Mouse (Mus musculus): ENCODE measurements around the gene Gulp1.

DNA sequence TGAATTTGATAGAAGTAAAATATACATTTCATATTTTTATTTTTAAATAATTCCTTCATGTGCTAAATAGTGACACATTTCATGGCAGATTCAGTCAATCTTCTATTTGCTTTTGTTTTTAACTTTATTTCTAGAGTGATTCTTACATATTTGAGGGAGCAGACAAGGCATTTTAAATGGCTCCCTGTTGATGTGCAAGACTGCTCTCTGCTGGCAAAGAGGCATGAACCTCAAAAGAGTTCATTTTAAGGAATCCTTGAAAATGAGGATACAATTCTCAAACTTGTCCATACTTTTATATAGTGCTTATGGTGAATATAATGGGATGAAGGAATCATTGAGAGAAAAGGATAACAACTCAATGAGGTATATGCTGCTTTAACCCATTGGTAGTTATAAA lies 189.9 kb downstream of the Gulp1 start:
- peak in 1 of 2 experiments; percentile 12; a peak in 1 of 4 replicates for TF ChIP-seq CTCF (conservative IDR thresholded peaks at IDR 0.05 in 1 of 2, IDR thresholded peaks at IDR 0.05 in 1 of 2; ENCODE audit: low read depth in 2 of 2, low read length in 2 of 2)
- no peak for TF ChIP-seq POLR2A (IDR thresholded peaks at IDR 0.05; ENCODE audit: low read depth, low read length)
- TF ChIP-seq HCFC1 (IDR thresholded peaks at IDR 0.05; ENCODE audit: low read depth, low read length), result no peak
- TF ChIP-seq RCOR1 (conservative IDR thresholded peaks at IDR 0.05; ENCODE audit: low read depth, low read length), result no peak
- no peak for TF ChIP-seq EP300 (IDR thresholded peaks at IDR 0.05; ENCODE audit: low read length)
- no peak for TF ChIP-seq JUND (conservative IDR thresholded peaks at IDR 0.05; ENCODE audit: low read depth, low read length)
- TF ChIP-seq SIN3A (IDR thresholded peaks at IDR 0.05; ENCODE audit: low read length), result no peak
- TF ChIP-seq MXI1 (IDR thresholded peaks at IDR 0.05; ENCODE audit: low read depth, low read length), result no peak
- TF ChIP-seq POLR2AphosphoS2 (IDR thresholded peaks at IDR 0.05; ENCODE audit: low read depth, low read length), result no peak
- TF ChIP-seq MAFK (IDR thresholded peaks at IDR 0.05; ENCODE audit: insufficient replicate concordance, low read length), result no peak
- no peak for TF ChIP-seq ZNF384 (IDR thresholded peaks at IDR 0.05; ENCODE audit: low read depth, low read length)
- TF ChIP-seq ZKSCAN1 (IDR thresholded peaks at IDR 0.05; ENCODE audit: borderline replicate concordance, low read depth, low read length), result no peak
- TF ChIP-seq BHLHE40 (IDR thresholded peaks at IDR 0.05; ENCODE audit: low read depth, low read length), result no peak

Measured in CH12.LX (cell line).